Mouse (Mus musculus) neural tube, embryonic 13.5 days (tissue): ENCODE results near the gene Nubpl. TPM values are rescaled to one million over a fixed set of nuclear protein-coding genes. Genes with fewer than 3 reads are reported as not detected.
"Not testable (repeated sequence)": the region's sequence is repeated elsewhere in the genome, so short reads cannot be mapped to it uniquely, and the experiment has no call there.

Source experiments
- ATAC-seq: fragments of 200-750 bp; cut with Nextera tagmentation; 2 replicates; pipeline ENCODE4 v1.8.0; 2017; ENCODE audit warnings: low read depth, mild to moderate bottlenecking, moderate TSS enrichment, moderate library complexity
- H3K27ac ChIP-seq: fragments of 300-500 bp; sonication (generic); replicated peaks from 2 replicates; pipeline ENCODE4 v1.5.1; 2015; ENCODE audit warnings: moderate library complexity, mild to moderate bottlenecking, inconsistent platforms
- H3K27me3 ChIP-seq: fragments of 300-500 bp; sonication (generic); 2 replicates; pipeline ENCODE4 v1.6.1; 2015; ENCODE audit warnings: mild to moderate bottlenecking, inconsistent platforms
- H3K36me3 ChIP-seq: fragments of 300-500 bp; sonication (generic); 2 replicates; pipeline ENCODE4 v1.6.1; 2015; ENCODE audit warnings: mild to moderate bottlenecking, inconsistent platforms
- H3K4me1 ChIP-seq: fragments of 300-500 bp; sonication (generic); replicated peaks from 2 replicates; pipeline ENCODE4 v1.6.1; 2015; ENCODE audit warnings: inconsistent platforms
- H3K4me2 ChIP-seq: fragments of 300-500 bp; sonication (generic); 2 replicates; pipeline ENCODE4 v1.6.1; 2015; ENCODE audit warnings: inconsistent platforms, mild to moderate bottlenecking, moderate library complexity
- H3K4me3 ChIP-seq: fragments of 300-500 bp; sonication (generic); 2 replicates; pipeline ENCODE4 v1.5.1; 2015; ENCODE audit warnings: mild to moderate bottlenecking, inconsistent platforms
- H3K9ac ChIP-seq: fragments of 300-500 bp; sonication (generic); 2 replicates; pipeline ENCODE4 v1.6.1; 2015; ENCODE audit warnings: moderate library complexity, mild to moderate bottlenecking, inconsistent platforms
- H3K9me3 ChIP-seq: fragments of 300-500 bp; sonication (generic); 2 replicates; pipeline ENCODE4 v1.6.1; 2016; ENCODE audit warnings: inconsistent platforms
- WGBS: fragments of 180-500 bp; shearing (Covaris S2); methylation state at CpG from one replicate; pipeline ENCODE4 v1.1.7; 2015; 5-methylcytosine and 5-hydroxymethylcytosine counted together
- polyA plus RNA-seq: library from polyadenylated mRNA; unstranded; fragments of >200 nt; fragmentation: Nextera tagmentation; extraction: Ambion mirVana; gene quantifications from 2 replicates; pipeline ENCODE4 v1.2.1, GENCODE M21; 2015

Nubpl gene
- polyA plus RNA-seq, 1 experiment from 2014 or later: 8.5 TPM

GRCm38 (mm10) chr12:52164414-52164813 is 66.9 kb downstream of the Nubpl start:
- H3K27me3 ChIP-seq: no peaks in the 10 kb centered on the region

GRCm38 (mm10) chr12:52186205-52186793 is 88.8 kb downstream of the Nubpl start:
- WGBS: 66% methylated on average over 1 of the region's 1 CpGs
- Histone ChIP-seq H3K4me2 (no peak overlapping the region), H3K4me3 (no peak overlapping the region), H3K27me3 (no peaks in the 10 kb centered on the region), H3K9ac (no peak overlapping the region), H3K27ac (peak overlapping the region; percentile 54), H3K9me3 (no peaks in the 10 kb centered on the region), H3K36me3 (no peaks in the 10 kb centered on the region), H3K4me1 (peaks cover 12% of the 10 kb centered on the region)
- ATAC-seq: no peak; the same call in 1 of the 2 replicates

More at GRCm38 (mm10) chr12:52164414-52164813, 66.9 kb downstream of the Nubpl start:
- Histone ChIP-seq H3K36me3 (no peaks in the 10 kb centered on the region), H3K4me3 (no peak overlapping the region), H3K9ac (no peak overlapping the region), H3K4me1 (no peaks in the 10 kb centered on the region), H3K27ac (no peak overlapping the region), H3K4me2 (no peak overlapping the region), H3K9me3 (no peaks in the 10 kb centered on the region)
- no peak for ATAC-seq

GRCm38 (mm10) chr12:52186963-52187590 is 89.5 kb downstream of the Nubpl start:
- H3K4me3 ChIP-seq: no peak overlapping the region
- no peak overlapping the region for H3K4me2 ChIP-seq
- no peaks in the 10 kb centered on the region for H3K9me3 ChIP-seq
- H3K27ac ChIP-seq: no peak overlapping the region; the same call in 1 of the 2 replicates
- no peak overlapping the region for H3K9ac ChIP-seq
- 51% methylated on average over 5 of the region's 5 CpGs for WGBS
- peaks cover 12% of the 10 kb centered on the region for H3K4me1 ChIP-seq
- peak; percentile 40; the same call in 1 of the 2 replicates for ATAC-seq
- H3K36me3 ChIP-seq: no peaks in the 10 kb centered on the region
- no peaks in the 10 kb centered on the region for H3K27me3 ChIP-seq

- H3K9me3 ChIP-seq: no peaks in the 10 kb centered on the region
- no peaks in the 10 kb centered on the region for H3K36me3 ChIP-seq
- H3K4me2 ChIP-seq: no peak overlapping the region
- H3K9ac ChIP-seq: no peak overlapping the region
- no peak overlapping the region for H3K27ac ChIP-seq
- H3K27me3 ChIP-seq: no peaks in the 10 kb centered on the region
- no peak for ATAC-seq
- 84% methylated on average over 4 of the region's 4 CpGs for WGBS
- H3K4me1 ChIP-seq: no peaks in the 10 kb centered on the region
- no peak overlapping the region for H3K4me3 ChIP-seq
Observed at GRCm38 (mm10) chr12:52198471-52198870, 100.9 kb downstream of the Nubpl start.

GRCm38 (mm10) chr12:52209121-52209610 is 111.6 kb downstream of the Nubpl start:
- no peak overlapping the region for H3K9ac ChIP-seq
- H3K4me2 ChIP-seq: no peak overlapping the region
- H3K9me3 ChIP-seq: no peaks in the 10 kb centered on the region
- no peak overlapping the region for H3K27ac ChIP-seq
- no peaks in the 10 kb centered on the region for H3K4me1 ChIP-seq
- no peak for ATAC-seq
- H3K36me3 ChIP-seq: no peaks in the 10 kb centered on the region
- H3K27me3 ChIP-seq: no peaks in the 10 kb centered on the region
- H3K4me3 ChIP-seq: no peak overlapping the region
- WGBS: 91% methylated on average over 3 of the region's 3 CpGs

GRCm38 (mm10) chr12:52211144-52211543 is 113.6 kb downstream of the Nubpl start:
- Histone ChIP-seq H3K9me3 (no peaks in the 10 kb centered on the region), H3K36me3 (no peaks in the 10 kb centered on the region), H3K4me1 (no peaks in the 10 kb centered on the region), H3K4me2 (no peak overlapping the region), H3K27ac (no peak overlapping the region), H3K9ac (no peak overlapping the region), H3K27me3 (no peaks in the 10 kb centered on the region), H3K4me3 (no peak overlapping the region)
- no peak for ATAC-seq

- Histone ChIP-seq H3K4me3 (no peak overlapping the region), H3K27ac (no peak overlapping the region), H3K4me2 (no peak overlapping the region), H3K9me3 (no peaks in the 10 kb centered on the region), H3K27me3 (no peaks in the 10 kb centered on the region), H3K4me1 (no peaks in the 10 kb centered on the region), H3K36me3 (no peaks in the 10 kb centered on the region), H3K9ac (no peak overlapping the region)
- 86% methylated on average over 2 of the region's 2 CpGs for WGBS
- ATAC-seq: no peak
Observed at GRCm38 (mm10) chr12:52214837-52215236, 117.3 kb downstream of the Nubpl start.

GRCm38 (mm10) chr12:52224954-52225353 is 127.4 kb downstream of the Nubpl start:
- no peak overlapping the region for H3K27ac ChIP-seq
- no peak overlapping the region for H3K4me3 ChIP-seq
- ATAC-seq: no peak
- H3K4me1 ChIP-seq: no peaks in the 10 kb centered on the region
- no peaks in the 10 kb centered on the region for H3K27me3 ChIP-seq
- H3K36me3 ChIP-seq: no peaks in the 10 kb centered on the region
- no peaks in the 10 kb centered on the region for H3K9me3 ChIP-seq
- WGBS: 90% methylated on average over 4 of the region's 4 CpGs
- H3K4me2 ChIP-seq: no peak overlapping the region
- H3K9ac ChIP-seq: no peak overlapping the region

- Histone ChIP-seq H3K27me3 (no peaks in the 10 kb centered on the region), H3K36me3 (no peaks in the 10 kb centered on the region), H3K4me3 (no peak overlapping the region), H3K9ac (no peak overlapping the region), H3K27ac (no peak overlapping the region), H3K4me1 (no peaks in the 10 kb centered on the region), H3K9me3 (no peaks in the 10 kb centered on the region), H3K4me2 (no peak overlapping the region)
- ATAC-seq: no peak
- 96% methylated on average over 3 of the region's 3 CpGs for WGBS
Observed at GRCm38 (mm10) chr12:52228746-52229145, 131.2 kb downstream of the Nubpl start.

GRCm38 (mm10) chr12:52231929-52232328 is 134.4 kb downstream of the Nubpl start:
- not testable (repeated sequence) for ATAC-seq, H3K36me3 ChIP-seq, H3K9ac ChIP-seq, H3K4me3 ChIP-seq, H3K27ac ChIP-seq, H3K4me2 ChIP-seq, H3K27me3 ChIP-seq, H3K9me3 ChIP-seq, H3K4me1 ChIP-seq
- 93% methylated on average over 3 of the region's 3 CpGs for WGBS

- H3K4me1 ChIP-seq: no peaks in the 10 kb centered on the region
- H3K4me3 ChIP-seq: no peak overlapping the region
- no peak overlapping the region for H3K9ac ChIP-seq
- no peaks in the 10 kb centered on the region for H3K36me3 ChIP-seq
- H3K4me2 ChIP-seq: no peak overlapping the region
- no peak for ATAC-seq
- 82% methylated on average over 2 of the region's 2 CpGs for WGBS
- H3K9me3 ChIP-seq: no peaks in the 10 kb centered on the region
- H3K27ac ChIP-seq: no peak overlapping the region
- H3K27me3 ChIP-seq: no peaks in the 10 kb centered on the region
Observed at GRCm38 (mm10) chr12:52242712-52243111, 145.2 kb downstream of the Nubpl start.

GRCm38 (mm10) chr12:52247438-52247837 is 149.9 kb downstream of the Nubpl start:
- Histone ChIP-seq H3K27ac (no peak overlapping the region), H3K4me2 (no peak overlapping the region), H3K4me3 (no peak overlapping the region), H3K9ac (no peak overlapping the region), H3K9me3 (no peaks in the 10 kb centered on the region), H3K36me3 (no peaks in the 10 kb centered on the region), H3K27me3 (no peaks in the 10 kb centered on the region), H3K4me1 (no peaks in the 10 kb centered on the region)
- ATAC-seq: no peak
- 89% methylated on average over 9 of the region's 9 CpGs for WGBS

GRCm38 (mm10) chr12:52248531-52248930 is 151.0 kb downstream of the Nubpl start:
- Histone ChIP-seq H3K4me2 (no peak overlapping the region), H3K4me1 (no peaks in the 10 kb centered on the region), H3K4me3 (no peak overlapping the region), H3K9me3 (no peaks in the 10 kb centered on the region), H3K27ac (no peak overlapping the region), H3K9ac (no peak overlapping the region), H3K27me3 (no peaks in the 10 kb centered on the region), H3K36me3 (no peaks in the 10 kb centered on the region)
- ATAC-seq: no peak
- 87% methylated on average over 2 of the region's 2 CpGs for whole genome bisulfite sequencing
